Mouse (Mus musculus) cerebellum, postnatal 4 days (tissue): ENCODE results near the gene Cd27.

Experiments used
- DNase-seq, 2 experiments: peaks; one replicate each; pipeline ENCODE4 v3.0.0; 2022; ENCODE audit warnings: low spot score in 2 of 2, mixed read lengths in 1 of 2

Cd27 gene

DNA sequence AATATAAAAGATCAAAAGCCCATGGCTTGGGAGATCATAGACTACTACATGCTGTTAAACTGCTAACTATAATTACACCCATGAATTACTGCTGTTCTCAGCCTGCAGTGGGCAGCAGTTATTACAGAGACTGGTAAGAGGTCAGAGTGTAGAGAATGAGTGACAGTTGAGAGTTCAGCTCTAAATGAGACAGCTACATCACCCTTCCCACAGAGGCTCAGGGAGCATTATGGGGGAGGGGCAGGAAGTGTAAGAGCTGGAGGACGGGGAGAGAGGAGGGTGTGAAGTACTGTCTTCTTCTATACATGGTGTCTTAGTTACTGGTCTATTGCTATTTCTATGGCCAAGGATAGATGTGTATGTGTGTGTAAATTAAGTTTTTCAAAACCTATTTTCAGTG is 7.7 kb upstream of the Cd27 start:
- no peak for DNase-seq

DNA sequence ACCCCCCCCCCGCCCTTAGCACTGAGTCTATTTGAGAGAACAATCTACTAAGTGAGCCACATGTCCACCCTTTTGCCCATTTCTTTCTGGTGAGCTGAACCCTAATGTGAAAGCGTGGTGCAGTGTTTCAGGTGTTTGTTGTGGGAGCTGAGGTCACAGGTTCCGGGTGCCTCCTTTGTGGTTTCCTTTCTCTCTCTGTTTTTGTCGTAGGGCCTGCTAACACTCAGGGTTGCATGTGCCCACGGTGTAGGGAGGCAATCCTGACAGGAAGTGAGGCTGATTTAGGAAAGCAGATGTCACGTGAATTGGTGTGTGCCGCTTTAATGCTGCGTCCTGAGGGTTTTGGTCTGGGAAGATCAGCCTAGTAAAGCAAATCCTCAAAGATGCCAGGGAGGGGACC is 4.8 kb upstream of the Cd27 start:
- DNase-seq = no peak

DNA sequence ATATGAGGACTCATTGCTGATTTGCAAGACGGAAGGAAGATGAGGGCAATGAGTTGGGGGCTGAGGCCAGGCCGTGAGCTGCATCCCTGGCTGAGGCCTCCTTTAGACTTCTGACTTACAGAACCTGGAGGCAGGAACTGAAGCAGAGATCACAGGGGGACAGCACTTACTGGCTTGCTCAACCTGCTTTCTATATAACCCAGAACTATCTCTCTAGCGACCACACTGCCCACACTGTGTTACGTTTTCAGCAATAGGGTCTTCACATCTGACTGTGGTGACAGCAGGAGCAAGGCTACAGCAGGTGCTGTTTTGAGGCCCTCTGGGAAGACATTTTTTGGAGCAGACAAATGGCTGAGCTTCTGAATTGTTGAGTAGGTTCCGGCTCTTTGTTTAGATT is 3.8 kb upstream of the Cd27 start:
- DNase-seq = no peak

DNA sequence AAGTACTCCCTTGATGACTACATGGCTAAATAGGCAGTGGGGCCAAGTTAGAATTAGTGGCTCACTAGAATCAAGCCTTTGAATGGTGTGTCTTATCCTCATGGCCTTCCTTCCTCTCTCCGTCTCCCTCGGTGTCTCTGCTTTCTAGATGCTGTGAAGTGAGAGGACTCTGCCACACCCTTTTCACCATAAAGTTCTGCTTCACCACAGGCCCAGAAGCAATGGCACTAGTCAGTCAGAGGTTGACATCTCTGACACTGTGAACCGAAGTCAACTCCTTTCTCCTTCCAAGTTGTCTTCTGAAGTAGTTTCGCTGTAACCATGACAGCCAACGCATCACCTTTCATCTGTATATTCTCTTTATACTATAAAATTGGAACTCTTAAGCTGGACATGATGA is 2.7 kb upstream of the Cd27 start:
- DNase-seq = no peak

DNA sequence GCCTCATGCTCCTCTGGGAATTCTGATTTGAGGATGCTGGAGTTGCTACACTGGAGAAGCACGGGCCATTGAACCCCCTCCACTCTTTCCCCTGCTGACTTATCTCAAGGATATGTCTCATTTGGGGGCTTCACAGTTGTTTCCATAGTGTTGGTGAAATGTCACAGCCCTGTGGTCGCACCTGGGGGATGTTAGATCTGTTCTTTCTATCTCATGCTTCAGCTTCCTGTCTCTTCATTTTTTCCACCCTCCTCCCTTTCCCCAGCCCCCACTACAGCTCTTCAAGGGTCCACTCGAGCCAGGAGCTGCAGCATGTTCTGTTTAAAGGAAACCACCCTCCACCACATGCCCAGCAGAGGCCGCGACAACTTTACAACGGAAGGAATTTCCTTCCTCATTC is 1.6 kb upstream of the Cd27 start:
- DNase-seq = no peak

DNA sequence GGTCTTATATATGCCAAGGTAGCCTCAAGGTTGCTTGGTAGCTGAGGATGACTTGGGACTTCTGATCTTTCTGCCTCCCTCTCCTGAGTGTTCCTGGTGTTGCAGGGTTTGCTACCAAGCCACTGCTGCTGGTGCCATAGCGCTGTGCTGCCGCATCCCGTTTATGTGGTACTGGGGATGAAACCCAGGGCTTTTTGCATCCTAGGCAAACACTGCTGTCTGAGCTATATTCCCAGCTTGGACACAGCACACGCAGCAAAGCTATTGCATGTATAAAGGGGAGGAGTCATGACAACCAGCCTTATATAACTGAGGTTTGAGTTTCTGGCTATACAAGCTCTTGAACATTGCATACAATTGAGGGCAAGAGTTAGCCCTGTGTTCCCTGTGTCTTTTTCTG is 611 bp upstream of the Cd27 start:
- no peak for DNase-seq

DNA sequence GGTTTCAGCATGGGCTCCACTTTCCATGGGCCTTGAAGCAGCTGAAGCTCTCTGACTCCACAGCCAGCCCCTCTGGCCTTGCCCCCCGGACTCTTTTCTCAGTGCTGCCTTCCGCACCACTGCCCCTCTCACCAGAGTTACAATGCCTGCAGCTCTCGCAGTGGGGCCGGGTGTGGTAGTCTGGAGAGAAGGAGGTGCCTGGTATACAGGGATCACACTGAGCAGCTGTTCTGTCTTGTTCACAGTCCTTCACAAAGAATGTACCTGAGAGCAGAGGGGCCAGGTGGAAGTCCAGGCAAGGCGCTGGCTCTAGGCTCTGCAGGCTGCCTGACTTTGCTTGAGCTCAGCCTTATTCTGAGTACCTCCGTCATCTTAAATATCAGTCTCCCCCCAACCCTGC is 469 bp downstream of the Cd27 start:
- DNase-seq = no peak

DNA sequence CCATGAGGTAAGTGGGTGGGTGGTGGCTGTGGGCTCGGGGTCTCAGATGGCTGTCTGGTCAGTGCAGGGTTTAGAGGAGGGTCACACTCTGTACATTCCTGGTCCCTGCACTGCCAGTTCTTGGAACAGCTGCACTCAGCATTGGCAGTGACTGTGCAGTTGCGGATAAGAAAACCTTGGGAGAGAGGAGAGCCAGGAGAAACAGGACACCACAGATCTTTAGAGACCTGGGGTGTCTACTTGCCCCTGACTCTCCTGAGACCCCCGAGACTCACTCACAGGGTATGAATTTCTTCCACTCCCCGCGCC is 2.3 kb downstream of the Cd27 start:
- no peak for DNase-seq

DNA sequence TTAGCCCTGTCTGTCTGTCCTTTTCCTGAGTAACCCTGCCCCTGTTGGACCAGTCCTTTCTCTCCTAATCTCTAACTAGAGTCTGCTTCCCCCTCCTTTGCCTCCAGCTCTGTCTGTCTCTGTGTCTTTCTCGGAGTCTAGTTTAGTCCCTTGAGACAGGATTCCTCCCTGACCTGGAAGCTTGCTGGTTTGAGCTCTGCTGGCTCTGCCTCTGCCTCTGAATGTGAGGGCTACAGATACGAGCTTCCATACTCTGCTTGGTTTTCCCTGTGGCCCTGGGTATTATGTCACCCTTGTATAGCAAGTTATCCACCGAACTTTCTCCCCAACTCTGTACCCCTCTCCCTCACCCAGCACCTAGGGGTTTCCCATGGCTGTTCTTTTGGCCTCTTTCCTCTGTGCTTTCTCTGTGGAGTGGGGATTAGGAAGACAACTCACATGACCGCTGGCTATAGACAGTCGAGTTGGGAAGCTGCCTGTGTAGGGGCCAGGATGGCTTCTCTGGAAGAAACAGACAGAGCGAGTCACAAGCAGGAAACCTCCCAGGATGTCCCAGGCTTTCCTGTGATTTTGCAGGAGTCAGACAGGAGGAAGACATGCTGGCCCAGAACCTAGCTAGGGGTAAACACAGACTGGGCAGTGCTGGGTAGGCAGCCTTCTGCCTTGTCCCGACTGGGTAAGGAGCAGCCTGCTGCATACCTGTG is 2.8 kb downstream of the Cd27 start:
- no peak for DNase-seq

DNA sequence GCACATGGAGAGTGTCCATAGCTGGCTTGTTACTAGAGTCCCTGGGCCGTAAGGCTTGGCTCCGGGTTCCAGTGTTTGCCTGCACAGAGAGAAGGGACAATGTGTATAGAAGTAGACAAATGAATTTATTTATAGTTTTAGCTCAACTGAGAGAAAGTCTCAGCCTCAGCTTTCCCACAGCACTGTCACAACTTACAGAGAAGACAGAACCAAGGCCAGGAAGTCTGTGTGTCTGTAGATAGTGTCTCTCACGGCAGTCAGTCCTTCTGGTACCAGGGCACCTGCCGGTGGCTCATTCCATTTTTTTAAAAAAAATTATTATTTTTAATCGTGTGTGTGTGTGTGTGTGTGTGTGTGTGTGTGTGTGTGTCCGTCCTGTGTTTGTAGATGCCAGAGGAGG is 4.3 kb downstream of the Cd27 start:
- no peak for DNase-seq

DNA sequence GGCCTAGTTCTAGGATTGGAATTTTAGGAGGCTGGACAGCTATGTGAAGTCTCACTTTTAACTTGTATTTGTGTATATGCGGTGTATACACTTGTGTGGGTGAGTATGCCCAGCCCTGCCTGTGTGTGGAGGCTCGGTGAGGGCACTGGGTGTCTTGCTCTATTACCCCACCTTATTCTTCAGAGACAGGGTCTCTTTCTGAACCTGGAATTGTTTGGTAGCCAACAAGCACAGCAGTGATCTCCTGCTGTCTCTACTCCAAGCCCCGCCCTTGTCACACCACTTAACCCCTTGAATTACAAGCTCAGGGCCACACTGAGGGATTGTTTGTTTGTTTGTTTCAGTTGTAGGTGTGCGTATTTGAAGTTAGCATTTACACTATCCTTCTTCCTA is 4.8 kb downstream of the Cd27 start:
- no peak for DNase-seq

DNA sequence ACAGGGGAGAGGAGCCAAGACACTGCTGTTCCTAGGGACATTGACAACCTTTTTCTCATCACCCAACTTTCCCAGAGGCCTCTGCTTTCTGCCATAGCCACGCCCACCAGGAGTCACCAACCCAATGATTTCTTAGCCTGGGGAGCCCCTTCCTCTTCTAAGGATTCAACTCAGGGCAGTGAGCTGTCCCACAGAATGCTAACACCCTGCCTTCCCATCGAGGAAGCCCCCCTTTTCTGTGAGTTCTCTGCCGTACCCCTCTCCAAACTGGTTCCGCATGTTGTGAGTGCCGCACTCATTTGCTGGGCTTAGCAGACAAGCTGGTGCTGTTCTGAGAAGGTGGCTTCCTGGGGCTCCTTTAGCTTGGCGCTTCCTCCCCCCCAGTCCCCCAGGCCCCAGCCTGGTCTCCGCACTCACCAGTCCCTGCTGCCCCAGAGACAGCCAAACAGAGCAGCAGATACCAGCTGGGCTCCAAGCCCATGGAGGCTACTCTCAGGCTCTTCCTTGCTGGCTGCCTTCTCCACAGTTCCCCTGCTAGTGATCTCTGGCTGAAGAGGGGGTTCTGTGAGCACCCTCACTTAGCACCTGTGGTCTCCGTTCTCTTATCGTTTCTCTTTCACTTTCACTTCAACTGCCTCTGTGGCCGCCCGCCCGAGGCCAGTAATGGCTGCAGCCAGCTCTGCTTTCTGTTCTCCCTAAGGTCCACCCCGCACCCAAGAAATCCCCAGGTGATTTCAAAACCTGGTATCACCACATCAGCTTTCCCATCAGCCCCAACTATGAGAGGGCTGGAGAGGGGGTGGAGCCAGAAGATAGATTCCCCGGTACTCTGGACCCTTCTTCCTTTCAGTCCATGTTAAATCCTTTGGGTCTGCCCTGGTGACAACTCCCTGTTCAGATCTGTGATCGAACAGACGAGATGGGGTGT is 5.4 kb downstream of the Cd27 start, which contains the start of gene Tapbpl:
TSS of gene Tapbpl (minus strand) at position 744 of the 928 bp plus-strand sequence.
- DNase-seq = peak in 1 of 2 experiments; percentile 45

DNA sequence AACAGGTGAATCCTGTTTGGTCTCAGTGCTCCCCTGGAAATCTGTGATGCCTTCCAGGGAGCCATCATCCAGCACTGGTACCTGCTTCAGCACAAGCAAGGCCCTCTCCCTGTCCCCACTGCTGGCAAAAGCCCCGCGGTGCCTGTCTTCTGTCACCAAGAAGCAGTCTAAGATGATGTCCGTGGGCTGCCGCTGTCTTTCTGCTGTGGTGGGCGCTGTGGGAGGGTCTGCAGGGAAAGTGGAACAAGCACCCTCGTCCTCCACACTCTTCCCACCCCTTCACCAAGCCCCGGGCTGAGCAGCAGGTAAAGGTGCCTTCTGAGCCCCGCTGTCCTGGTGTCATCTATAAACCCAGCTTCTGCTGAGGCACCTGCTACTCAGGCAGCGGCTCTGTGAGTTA is 6.2 kb downstream of the Cd27 start:
- DNase-seq = no peak

DNA sequence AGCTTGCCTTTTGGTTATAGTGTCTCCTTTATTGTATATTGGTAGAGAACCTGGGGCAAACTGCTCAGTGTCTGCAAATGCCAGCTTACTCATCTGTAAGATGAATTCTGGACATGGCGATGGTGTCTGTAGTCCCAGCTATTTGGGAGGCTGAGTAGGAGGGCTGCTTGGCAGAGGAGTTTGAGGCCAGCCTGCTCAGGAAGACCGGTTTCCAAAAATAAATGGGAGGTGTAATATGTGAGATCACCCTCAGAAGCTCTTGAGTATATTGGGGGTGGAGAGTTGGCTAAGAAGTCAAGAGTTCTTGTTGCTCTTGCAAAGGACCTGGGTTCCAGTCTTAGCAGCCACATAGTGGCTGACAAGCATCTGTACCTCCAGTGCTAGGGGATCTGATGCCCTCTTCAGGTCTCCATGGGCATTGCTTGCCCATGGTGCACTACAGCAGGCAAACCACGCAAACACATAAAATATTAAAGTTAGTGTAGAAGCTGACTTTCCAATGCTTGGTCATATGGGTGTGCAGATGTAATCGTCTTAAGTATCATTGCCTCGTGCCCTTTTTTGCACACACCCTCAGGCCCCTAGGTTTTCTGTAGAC is 11.2 kb downstream of the Cd27 start:
- no peak for DNase-seq

DNA sequence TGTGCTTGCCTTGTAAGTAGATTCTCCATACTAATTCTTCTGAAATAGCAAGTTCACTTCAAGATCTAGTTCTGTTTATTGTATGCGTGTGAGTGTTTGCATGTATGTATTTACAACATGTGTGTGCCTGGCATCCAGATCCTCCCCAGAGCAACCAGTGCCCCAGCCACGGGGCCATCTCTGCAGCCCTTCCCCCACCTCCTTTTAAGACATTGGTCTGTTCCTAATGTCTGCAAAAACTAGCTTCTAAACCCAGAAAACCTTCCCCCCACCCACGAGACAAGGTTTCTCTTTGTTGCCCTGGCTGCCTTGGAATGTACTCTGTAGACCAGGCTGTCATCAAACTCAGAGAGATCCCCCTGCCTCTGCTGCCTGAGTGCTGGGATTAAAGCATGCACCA is 14.2 kb downstream of the Cd27 start:
- DNase-seq = no peak

DNA sequence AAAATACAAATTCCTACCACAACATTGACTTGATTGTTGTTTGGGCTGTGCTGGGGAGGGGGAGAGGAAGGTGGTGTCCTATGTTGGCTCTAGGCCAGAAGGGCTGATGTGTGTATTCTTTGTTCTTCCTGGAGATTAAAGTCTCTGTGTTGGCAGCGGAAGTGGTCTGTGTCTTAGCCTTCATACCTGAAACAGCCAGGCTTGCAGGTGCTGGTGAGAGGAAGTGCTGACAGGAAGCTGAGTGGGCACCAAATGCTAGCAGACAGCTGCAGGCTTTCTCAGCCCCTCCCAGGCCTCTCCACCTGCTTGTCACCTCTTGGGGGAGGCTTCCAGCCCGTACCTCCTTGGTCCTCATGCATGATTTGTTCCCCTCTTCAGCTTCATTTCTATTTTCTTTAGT is 14.7 kb downstream of the Cd27 start:
- no peak for DNase-seq

DNA sequence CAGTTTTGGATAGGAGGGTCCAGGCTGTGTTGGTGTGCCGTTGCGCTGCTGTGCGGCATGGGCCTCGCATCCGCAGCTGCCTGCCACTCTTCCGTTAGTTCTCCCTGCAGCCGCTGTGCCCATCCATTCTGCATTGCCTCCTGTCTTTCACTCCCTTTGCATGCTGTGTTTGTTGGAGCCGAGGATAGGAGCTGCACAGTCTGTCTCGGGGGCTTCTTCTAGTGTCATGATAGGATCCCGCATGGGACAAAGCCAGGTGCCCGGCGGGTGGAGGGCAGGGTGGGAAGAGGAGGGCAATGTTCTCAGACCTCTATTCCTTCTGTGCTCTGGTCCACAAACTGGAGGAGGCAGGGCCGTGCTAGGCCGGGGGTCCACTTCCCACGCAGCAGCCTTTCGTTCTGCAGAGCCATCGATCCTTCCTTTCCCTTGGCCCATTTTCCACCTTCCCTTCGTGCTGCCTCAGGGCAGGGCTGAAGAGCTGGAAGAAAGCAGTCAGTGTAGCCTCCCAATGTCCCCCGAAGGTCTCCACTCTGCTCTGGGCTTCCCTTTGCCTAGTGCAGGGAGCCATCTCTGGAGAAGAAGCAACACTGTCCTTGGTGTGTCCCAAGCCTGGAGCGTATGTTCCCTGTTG is 15.6 kb downstream of the Cd27 start:
- no peak for DNase-seq

DNA sequence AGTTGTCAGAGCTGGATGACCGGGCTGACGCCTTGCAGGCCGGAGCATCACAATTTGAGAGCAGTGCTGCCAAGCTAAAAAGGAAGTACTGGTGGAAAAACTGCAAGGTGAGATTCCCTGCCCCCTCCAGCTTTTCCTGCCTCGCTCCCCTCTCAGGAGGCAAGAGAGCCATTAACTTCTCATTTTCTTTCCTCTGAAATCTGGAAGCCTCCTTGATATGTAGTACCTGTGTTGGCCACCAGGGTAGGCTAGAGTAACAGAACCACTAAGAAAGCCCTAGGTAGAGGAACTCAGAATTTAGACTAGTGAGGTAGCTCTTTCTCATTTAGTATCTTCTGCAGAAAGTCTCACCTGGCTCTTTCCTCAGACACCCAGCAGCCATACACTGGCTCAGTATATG is 17.8 kb downstream of the Cd27 start:
- DNase-seq = peak in 1 of 2 experiments; percentile 61

DNA sequence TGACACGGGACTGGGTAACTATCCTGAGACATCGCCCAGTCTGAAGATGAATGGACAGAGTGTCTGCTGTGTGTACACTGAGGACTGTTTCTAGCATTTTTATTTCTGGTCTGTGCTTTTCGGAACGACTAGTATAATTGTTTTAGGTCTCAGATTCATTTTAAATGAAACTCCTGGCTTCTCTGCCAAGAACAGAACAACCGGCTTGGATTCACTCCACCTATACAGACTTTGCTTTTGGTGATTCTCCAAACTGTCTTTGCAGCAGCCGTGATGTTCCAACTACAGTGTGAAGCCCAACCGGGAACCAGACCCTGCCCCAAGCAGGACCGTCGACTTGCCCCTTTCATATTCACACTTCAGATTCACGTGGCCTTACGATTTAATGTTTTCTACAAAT is 18.9 kb downstream of the Cd27 start:
- no peak for DNase-seq

DNA sequence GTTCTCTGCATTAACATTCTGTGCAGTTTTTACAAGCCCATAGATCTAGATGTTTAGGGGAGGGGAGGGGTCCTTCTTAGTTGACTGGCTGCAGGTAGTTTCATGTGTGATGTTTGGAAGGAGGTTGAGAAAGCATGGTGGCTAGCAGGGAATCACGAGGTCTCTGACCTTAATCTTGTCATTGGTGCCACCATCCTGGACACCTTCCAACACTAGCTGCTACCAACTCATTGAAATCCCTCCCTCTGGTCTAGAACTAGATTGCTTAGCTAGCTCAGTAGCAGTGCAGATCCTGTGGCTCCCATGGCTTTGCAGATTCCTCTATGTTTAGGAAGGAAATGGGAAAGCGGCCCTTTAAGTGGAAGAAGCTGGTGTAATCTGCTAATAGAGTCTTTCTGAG is 19.9 kb downstream of the Cd27 start:
- DNase-seq = no peak

DNA sequence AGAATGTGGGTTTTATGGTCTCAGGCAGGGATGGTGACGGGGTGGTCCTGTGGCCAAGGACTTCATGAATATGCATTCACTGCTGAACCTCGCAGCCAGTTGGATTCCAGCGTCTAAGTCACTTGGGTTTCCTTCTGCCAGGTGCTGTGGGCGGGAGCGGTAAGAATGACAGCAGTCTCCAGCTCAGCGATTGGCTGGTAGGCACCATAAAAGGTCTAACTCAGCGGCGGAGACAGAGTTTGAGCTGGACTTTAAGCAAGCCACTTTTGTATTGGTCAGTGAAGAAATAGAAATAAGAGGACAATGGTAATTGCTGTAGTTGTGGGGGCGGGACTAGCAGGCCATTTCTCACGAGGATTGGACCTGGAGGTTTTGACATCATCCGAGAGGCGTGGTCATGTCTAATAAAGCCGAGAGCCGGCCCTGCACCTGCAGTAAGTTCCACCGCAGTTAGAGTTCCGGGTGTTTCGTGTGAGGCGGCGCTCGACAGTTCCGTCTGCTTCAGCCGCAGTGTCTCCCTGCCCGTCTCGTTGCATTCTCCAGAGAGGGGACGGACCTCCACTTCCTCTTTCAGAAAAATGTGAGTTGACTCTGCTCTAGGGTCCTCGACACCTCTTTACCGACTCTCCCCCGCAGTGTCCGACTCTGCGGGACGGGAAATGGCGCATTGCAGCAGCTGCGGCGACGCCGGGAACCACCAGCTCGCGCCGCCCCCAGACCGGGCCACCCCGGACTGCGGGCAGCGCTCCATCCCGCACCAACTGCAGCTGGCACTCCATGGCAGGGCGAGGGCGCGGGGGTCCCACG is 21.5 kb downstream of the Cd27 start, which contains the start of gene Vamp1:
TSS of gene Vamp1 (plus strand) at position 404 of the 807 bp plus-strand sequence.
- DNase-seq = peak; percentile 86 to 87

DNA sequence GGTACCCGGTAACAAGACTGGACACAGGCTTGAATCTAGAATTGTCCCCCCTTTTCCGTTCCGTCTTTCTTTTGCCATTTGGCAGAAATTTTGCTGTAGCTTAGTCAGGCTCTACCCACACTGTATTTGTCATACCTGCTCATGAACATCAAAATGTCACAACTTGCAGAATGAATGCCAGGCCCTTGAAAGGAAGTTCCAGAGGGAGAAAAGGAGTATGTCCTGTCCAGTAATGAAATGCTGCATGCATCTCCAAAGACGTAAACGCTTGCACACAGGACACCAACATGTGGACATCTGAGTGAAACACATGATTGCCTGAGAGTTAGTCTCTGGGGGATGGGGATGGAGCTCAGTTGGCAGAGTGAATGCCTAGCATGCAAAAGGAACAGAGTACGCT is 23.1 kb downstream of the Cd27 start:
- no peak for DNase-seq
